Mouse (Mus musculus) heart, postnatal 0 days (tissue): Measurements from ENCODE around the gene Zfp983.

Experiments
- CTCF ChIP-seq: IDR thresholded peaks from 2 replicates; pipeline ENCODE4 v1.5.1; 2016; ENCODE audit warnings: antibody characterized with exemption, control low read depth, low read depth
- EP300 ChIP-seq: IDR thresholded peaks from 2 replicates; pipeline ENCODE4 v1.6.1; 2016; ENCODE audit warnings: antibody characterized with exemption, low read depth

- TF ChIP-seq CTCF = no peak
- TF ChIP-seq EP300 = no peak
Measured at GRCm38 (mm10) chr17:21623647-21624046, 26.8 kb upstream of the Zfp983 start.
